Mouse (Mus musculus): ENCODE data around the gene Oser1. TPM values are rescaled to one million over a fixed set of nuclear protein-coding genes. Genes with fewer than 3 reads are reported as not detected.

Gene Oser1
- total and polyA plus RNA-seq, 3 experiments: 29.0 to 44.9 (median 38.1) TPM

- Histone ChIP-seq H3K4me1 (ENCODE audit: control insufficient read depth in 1 of 2, insufficient read depth in 2 of 2) (peaks cover 7 to 27% of the 10 kb centered on the region in 2 experiments; a peak in 3 of 4 replicates), H3K9ac (ENCODE audit: insufficient read depth, low read depth) (no peak overlapping the region), H3K79me2 (replicated peaks; ENCODE audit: control insufficient read depth, extremely low read depth, insufficient read depth, poor library complexity, severe bottlenecking) (peaks cover 28% of the 10 kb centered on the region), H3K4me2 (ENCODE audit: insufficient read depth, low read depth, poor library complexity, severe bottlenecking) (no peak overlapping the region), H3K9me3 (replicated peaks; ENCODE audit: low read length) (no peaks in the 10 kb centered on the region), H3K27ac (ENCODE audit: insufficient read depth, low read depth) (no peak overlapping the region), H3K4me3 (replicated peaks in 1 of 3; ENCODE audit: low read depth in 2 of 3, low read length in 2 of 3, poor library complexity in 1 of 3) (no peak overlapping the region), H3K27me3 (replicated peaks) (no peaks in the 10 kb centered on the region), H3K36me3 (replicated peaks in 1 of 2; ENCODE audit: control insufficient read depth in 1 of 2, insufficient read depth in 1 of 2, low read length in 1 of 2) (peaks cover 39 to 74% of the 10 kb centered on the region in 2 experiments)
- dilution Hi-C loops (cut with MboI; ENCODE audit: extremely low pct_ligation_motif_present, extremely low pct_unique_long_range_greater_than_20kb, low sequenced_read_pairs) (no loop called here), in situ Hi-C loops (cut with MboI; ENCODE audit: low pct_ligation_motif_present, low pct_unique_long_range_greater_than_20kb, low sequenced_read_pairs) (loop anchor here (10.0 kb wide), 1 partner anchor 318 kb away; no protein-coding TSS in a partner anchor)
- no peak for DNase-seq (ENCODE audit: extremely low read depth)
- TF ChIP-seq MYC (IDR thresholded peaks at IDR 0.05; ENCODE audit: low read depth, low read length): no peak
- no peak for TF ChIP-seq SIN3A (IDR thresholded peaks at IDR 0.05; ENCODE audit: low read length)
- no peak for TF ChIP-seq EP300 (IDR thresholded peaks at IDR 0.05; ENCODE audit: low read length)
- no peak for TF ChIP-seq ZKSCAN1 (IDR thresholded peaks at IDR 0.05; ENCODE audit: borderline replicate concordance, low read depth, low read length)
- no peak for TF ChIP-seq ELF1 (IDR thresholded peaks at IDR 0.05; ENCODE audit: low read depth, low read length)
- TF ChIP-seq CHD2 (IDR thresholded peaks at IDR 0.05; ENCODE audit: low read length): no peak
- TF ChIP-seq TCF12 (IDR thresholded peaks at IDR 0.05; ENCODE audit: low read depth, low read length): no peak
- no peak for TF ChIP-seq POLR2AphosphoS2 (IDR thresholded peaks at IDR 0.05; ENCODE audit: low read depth, low read length)
These were observed 11.5 kb downstream of the Oser1 start for GRCm38 (mm10) chr2:163412846-163413590.

- in situ Hi-C loops (cut with MboI; ENCODE audit: low pct_ligation_motif_present, low pct_unique_long_range_greater_than_20kb, low sequenced_read_pairs): loop anchor here (10.0 kb wide), 1 partner anchor 318 kb away; no protein-coding TSS in a partner anchor
- no peak for TF ChIP-seq EP300 (IDR thresholded peaks at IDR 0.05; ENCODE audit: low read length)
- no peak for TF ChIP-seq MYC (IDR thresholded peaks at IDR 0.05; ENCODE audit: low read depth, low read length)
- TF ChIP-seq IRF4 (IDR thresholded peaks at IDR 0.05; ENCODE audit: low read depth, low read length): no peak
- no peak for TF ChIP-seq PAX5 (IDR thresholded peaks at IDR 0.05; ENCODE audit: low read length)
- no peak for TF ChIP-seq SMC3 (IDR thresholded peaks at IDR 0.05; ENCODE audit: low read depth, low read length)
- TF ChIP-seq JUND (conservative IDR thresholded peaks at IDR 0.05; ENCODE audit: low read depth, low read length): no peak
- no peak for TF ChIP-seq HCFC1 (IDR thresholded peaks at IDR 0.05; ENCODE audit: low read depth, low read length)
- TF ChIP-seq MAZ (IDR thresholded peaks at IDR 0.05; ENCODE audit: low read depth, low read length): no peak
- TF ChIP-seq JUN (IDR thresholded peaks at IDR 0.05; ENCODE audit: insufficient read depth, low read depth, low read length): no peak
- no peak for TF ChIP-seq ZMIZ1 (IDR thresholded peaks at IDR 0.05; ENCODE audit: low read depth, low read length)
These were observed 12.1 kb downstream of the Oser1 start for GRCm38 (mm10) chr2:163412419-163412818.

More at GRCm38 (mm10) chr2:163412419-163412818, 12.1 kb downstream of the Oser1 start:
- Histone ChIP-seq H3K9me3 (replicated peaks; ENCODE audit: low read length) (no peaks in the 10 kb centered on the region), H3K4me2 (ENCODE audit: insufficient read depth, low read depth, poor library complexity, severe bottlenecking) (no peak overlapping the region), H3K27ac (ENCODE audit: insufficient read depth, low read depth) (no peak overlapping the region), H3K4me1 (ENCODE audit: control insufficient read depth in 1 of 2, insufficient read depth in 2 of 2) (peaks cover 2 to 21% of the 10 kb centered on the region in 2 experiments; a peak in 2 of 4 replicates), H3K27me3 (replicated peaks) (no peaks in the 10 kb centered on the region), H3K36me3 (replicated peaks in 1 of 2; ENCODE audit: control insufficient read depth in 1 of 2, insufficient read depth in 1 of 2, low read length in 1 of 2) (peaks cover 44 to 77% of the 10 kb centered on the region in 2 experiments), H3K79me2 (replicated peaks; ENCODE audit: control insufficient read depth, extremely low read depth, insufficient read depth, poor library complexity, severe bottlenecking) (peaks cover 22% of the 10 kb centered on the region), H3K9ac (ENCODE audit: insufficient read depth, low read depth) (no peak overlapping the region), H3K4me3 (replicated peaks in 1 of 3; ENCODE audit: low read depth in 2 of 3, low read length in 2 of 3, poor library complexity in 1 of 3) (no peak overlapping the region)
- dilution Hi-C loops (cut with MboI; ENCODE audit: extremely low pct_ligation_motif_present, extremely low pct_unique_long_range_greater_than_20kb, low sequenced_read_pairs): no loop called here
- no peak for DNase-seq (ENCODE audit: extremely low read depth)

Data from CH12.LX (cell line).